Mouse (Mus musculus) hindbrain, embryonic 13.5 days (tissue): ENCODE results near the gene Olfr930. TPM values are rescaled to one million over a fixed set of nuclear protein-coding genes. Genes with fewer than 3 reads are reported as not detected.

Experiments
- ATAC-seq: fragments of 200-750 bp; cut with Nextera tagmentation; 2 replicates; pipeline ENCODE4 v1.8.0; 2017; ENCODE audit warnings: moderate TSS enrichment; ENCODE audit not compliant: low FRiP score
- H3K27ac ChIP-seq: fragments of 300-500 bp; sonication (generic); 2 replicates; pipeline ENCODE4 v1.5.1; 2015; ENCODE audit warnings: inconsistent platforms, mild to moderate bottlenecking, moderate library complexity
- H3K27me3 ChIP-seq: fragments of 300-500 bp; sonication (generic); 2 replicates; pipeline ENCODE4 v1.6.1; 2015; ENCODE audit warnings: mild to moderate bottlenecking, inconsistent platforms
- H3K36me3 ChIP-seq: fragments of 300-500 bp; sonication (generic); 2 replicates; pipeline ENCODE4 v1.6.1; 2015; ENCODE audit warnings: mild to moderate bottlenecking, inconsistent platforms
- H3K4me1 ChIP-seq: fragments of 300-500 bp; sonication (generic); replicated peaks from 2 replicates; pipeline ENCODE4 v1.6.1; 2015; ENCODE audit warnings: inconsistent platforms
- H3K4me2 ChIP-seq: fragments of 300-500 bp; sonication (generic); 2 replicates; pipeline ENCODE4 v1.6.1; 2015; ENCODE audit warnings: inconsistent platforms, mild to moderate bottlenecking, moderate library complexity
- H3K4me3 ChIP-seq: fragments of 300-500 bp; sonication (generic); 2 replicates; pipeline ENCODE4 v1.5.1; 2015; ENCODE audit warnings: mild to moderate bottlenecking, inconsistent platforms
- H3K9ac ChIP-seq: fragments of 300-500 bp; sonication (generic); 2 replicates; pipeline ENCODE4 v1.6.1; 2015; ENCODE audit warnings: mild to moderate bottlenecking, inconsistent platforms
- H3K9me3 ChIP-seq: fragments of 300-500 bp; sonication (generic); 2 replicates; pipeline ENCODE4 v1.6.1; 2016; ENCODE audit warnings: inconsistent platforms
- WGBS: fragments of 180-500 bp; shearing (Covaris S2); methylation state at CpG from one replicate; pipeline ENCODE4 v1.1.7; 2015; 5-methylcytosine and 5-hydroxymethylcytosine counted together
- polyA plus RNA-seq: library from polyadenylated mRNA; unstranded; fragments of >200 nt; fragmentation: Nextera tagmentation; extraction: Ambion mirVana; gene quantifications from 2 replicates; pipeline ENCODE4 v1.2.1, GENCODE M21; 2015

Gene Olfr930
- polyA plus RNA-seq = not detected in 2 replicates

DNA sequence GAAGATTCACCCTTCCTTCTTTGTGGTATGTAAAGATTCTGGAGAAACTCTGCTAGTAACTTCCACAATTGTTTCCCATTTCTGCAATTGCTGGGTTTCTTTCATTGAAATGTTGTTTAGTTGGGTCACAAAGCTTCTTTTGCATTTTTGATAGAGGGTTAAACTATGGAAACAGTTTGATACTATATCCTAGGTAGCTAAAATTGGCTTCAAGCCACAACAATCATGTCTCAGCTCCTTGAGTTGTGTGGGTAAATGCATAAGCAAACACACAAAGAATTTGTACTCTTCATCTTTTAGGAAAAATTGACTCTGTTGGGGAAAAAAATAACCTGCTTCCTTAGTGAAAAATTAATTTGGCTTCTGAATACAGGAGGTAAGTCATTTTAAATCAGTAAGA, at the start of gene Olfr930:
Gene Olfr930 (plus strand): TSS at position 301 of the 400 bp plus-strand sequence.
- Histone ChIP-seq H3K27ac (no peak within 1 kb of the TSS), H3K36me3 (no peaks in the 10 kb centered on the region), H3K27me3 (no peaks in the 10 kb centered on the region), H3K4me3 (no peak within 1 kb of the TSS), H3K9me3 (no peaks in the 10 kb centered on the region), H3K9ac (no peak within 1 kb of the TSS), H3K4me2 (no peak within 1 kb of the TSS), H3K4me1 (no peaks in the 10 kb centered on the region)
- ATAC-seq = no peak

- 85% methylated on average over 7 of the region's 7 CpGs for WGBS
- ATAC-seq = no peak
- no peaks in the 10 kb centered on the region for H3K9me3 ChIP-seq
These were observed 24.0 kb downstream of the Olfr930 start for GRCm38 (mm10) chr9:38953401-38954123.

GRCm38 (mm10) chr9:38954124-38954416, 24.5 kb downstream of the Olfr930 start:
- Histone ChIP-seq H3K4me3 (no peak overlapping the region), H3K27me3 (no peaks in the 10 kb centered on the region), H3K9ac (no peak overlapping the region), H3K4me1 (no peaks in the 10 kb centered on the region), H3K4me2 (no peak overlapping the region), H3K27ac (no peak overlapping the region), H3K36me3 (no peaks in the 10 kb centered on the region), H3K9me3 (no peaks in the 10 kb centered on the region)
- WGBS = 86% methylated on average over 4 of the region's 4 CpGs
- ATAC-seq = no peak

More at GRCm38 (mm10) chr9:38953401-38954123, 24.0 kb downstream of the Olfr930 start:
- no peaks in the 10 kb centered on the region for H3K36me3 ChIP-seq
- H3K4me2 ChIP-seq = no peak overlapping the region
- no peaks in the 10 kb centered on the region for H3K27me3 ChIP-seq
- no peak overlapping the region for H3K27ac ChIP-seq
- no peak overlapping the region for H3K4me3 ChIP-seq
- H3K4me1 ChIP-seq = no peaks in the 10 kb centered on the region
- no peak overlapping the region for H3K9ac ChIP-seq

DNA sequence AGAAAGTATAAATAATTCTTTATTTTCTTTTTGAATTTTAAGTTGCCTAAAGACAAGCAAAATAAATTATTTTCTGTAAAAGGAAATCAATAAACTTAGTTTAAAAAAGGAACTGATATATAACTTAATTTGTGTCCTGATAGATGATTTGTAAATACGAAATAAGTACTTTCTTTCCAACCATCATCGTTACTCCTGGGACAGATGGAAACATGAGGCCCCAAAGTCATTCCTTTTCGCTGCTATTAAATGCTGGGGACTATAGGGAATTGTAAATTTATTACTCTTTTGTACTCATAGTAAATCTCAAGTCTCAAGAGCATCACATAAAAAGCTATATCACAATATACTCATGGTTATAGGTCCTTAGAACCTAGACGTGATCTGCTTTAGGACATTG, 42.4 kb downstream of the Olfr930 start, which contains the start of gene Olfr933:
Gene Olfr933 (plus strand): TSS at position 301 of the 400 bp plus-strand sequence.
- H3K27me3 ChIP-seq = no peaks in the 10 kb centered on the region
- 81% methylated on average over 4 of the region's 4 CpGs for WGBS
- ATAC-seq = no peak

More for the DNA sequence above, 42.4 kb downstream of the Olfr930 start, which contains the start of gene Olfr933:
- H3K9ac ChIP-seq = no peak within 1 kb of the TSS
- no peaks in the 10 kb centered on the region for H3K4me1 ChIP-seq
- no peak within 1 kb of the TSS for H3K4me2 ChIP-seq
- no peak within 1 kb of the TSS for H3K27ac ChIP-seq
- no peak within 1 kb of the TSS for H3K4me3 ChIP-seq
- no peaks in the 10 kb centered on the region for H3K36me3 ChIP-seq
- H3K9me3 ChIP-seq = no peaks in the 10 kb centered on the region

Other genes with a start within 250 kb of the Olfr930 start
- not detected in 2 replicates for gene Olfr919, start 226.1 kb upstream of the Olfr930 start, polyA plus RNA-seq
- 8.6 and 9.1 TPM in 2 replicates for gene Vwa5a, start 211.5 kb upstream of the Olfr930 start, polyA plus RNA-seq
- gene Olfr920, start 177.5 kb upstream of the Olfr930 start, polyA plus RNA-seq = not detected in 2 replicates
- gene Olfr921, start 156.7 kb upstream of the Olfr930 start, polyA plus RNA-seq = not detected in 2 replicates
- not detected in 2 replicates for gene Olfr922, start 115.2 kb upstream of the Olfr930 start, polyA plus RNA-seq
- not detected in 2 replicates for gene Olfr923, start 103.3 kb upstream of the Olfr930 start, polyA plus RNA-seq
- not detected in 2 replicates for gene Olfr924, start 85.4 kb upstream of the Olfr930 start, polyA plus RNA-seq
- not detected in 2 replicates for gene Olfr26, start 74.7 kb upstream of the Olfr930 start, polyA plus RNA-seq
- gene Olfr926, start 52.7 kb upstream of the Olfr930 start, polyA plus RNA-seq = not detected in 2 replicates
- not detected in 2 replicates for gene Olfr933, start 42.5 kb downstream of the Olfr930 start, polyA plus RNA-seq
- not detected in 2 replicates for gene Olfr934, start 58.5 kb downstream of the Olfr930 start, polyA plus RNA-seq
- gene Olfr935, start 69.9 kb downstream of the Olfr930 start, polyA plus RNA-seq = not detected in 2 replicates
- not detected in 2 replicates for gene Olfr146, start 93.6 kb downstream of the Olfr930 start, polyA plus RNA-seq
- gene Olfr937, start 135.1 kb downstream of the Olfr930 start, polyA plus RNA-seq = not detected in 2 replicates
- not detected in 2 replicates for gene Olfr938, start 149.1 kb downstream of the Olfr930 start, polyA plus RNA-seq
- gene Olfr27, start 198.3 kb downstream of the Olfr930 start, polyA plus RNA-seq = not detected in 2 replicates
- gene Olfr943, start 236.5 kb downstream of the Olfr930 start, polyA plus RNA-seq = not detected in 2 replicates